Mouse (Mus musculus) v-Abl transformed pro-B cells (cell line): ENCODE results near the gene Serpine3.

Experiments used
- in situ Hi-C, 2 experiments: fragments of 400-800 bp; cut with MboI; formaldehyde crosslinking; loops; one replicate each; pipeline ENCODE4 v1.15.1; 2025; ENCODE audit not compliant: unreplicated experiment in 2 of 2

The Serpine3 gene

GRCm38 (mm10) chr14:62735646-62736045 lies 72.2 kb downstream of the Serpine3 start:
- in situ Hi-C loops: loop anchor here in 1 of 2 experiments (25.0 kb wide), 2 partner anchors 402 to 1998 kb away; no protein-coding TSS in a partner anchor
